Mouse (Mus musculus): Measurements from ENCODE around the gene Ctnnbl1. TPM values are rescaled to one million over a fixed set of nuclear protein-coding genes. Genes with fewer than 3 reads are reported as not detected.

The Ctnnbl1 gene
- 2.1 TPM for polyA plus RNA-seq (2014; fragmentation: Illumina TruSeq; extraction: RNeasy Lipid Tissue Mini Kit (QIAGEN cat#74804); ENCODE audit: low read depth, low replicate concordance)

DNA sequence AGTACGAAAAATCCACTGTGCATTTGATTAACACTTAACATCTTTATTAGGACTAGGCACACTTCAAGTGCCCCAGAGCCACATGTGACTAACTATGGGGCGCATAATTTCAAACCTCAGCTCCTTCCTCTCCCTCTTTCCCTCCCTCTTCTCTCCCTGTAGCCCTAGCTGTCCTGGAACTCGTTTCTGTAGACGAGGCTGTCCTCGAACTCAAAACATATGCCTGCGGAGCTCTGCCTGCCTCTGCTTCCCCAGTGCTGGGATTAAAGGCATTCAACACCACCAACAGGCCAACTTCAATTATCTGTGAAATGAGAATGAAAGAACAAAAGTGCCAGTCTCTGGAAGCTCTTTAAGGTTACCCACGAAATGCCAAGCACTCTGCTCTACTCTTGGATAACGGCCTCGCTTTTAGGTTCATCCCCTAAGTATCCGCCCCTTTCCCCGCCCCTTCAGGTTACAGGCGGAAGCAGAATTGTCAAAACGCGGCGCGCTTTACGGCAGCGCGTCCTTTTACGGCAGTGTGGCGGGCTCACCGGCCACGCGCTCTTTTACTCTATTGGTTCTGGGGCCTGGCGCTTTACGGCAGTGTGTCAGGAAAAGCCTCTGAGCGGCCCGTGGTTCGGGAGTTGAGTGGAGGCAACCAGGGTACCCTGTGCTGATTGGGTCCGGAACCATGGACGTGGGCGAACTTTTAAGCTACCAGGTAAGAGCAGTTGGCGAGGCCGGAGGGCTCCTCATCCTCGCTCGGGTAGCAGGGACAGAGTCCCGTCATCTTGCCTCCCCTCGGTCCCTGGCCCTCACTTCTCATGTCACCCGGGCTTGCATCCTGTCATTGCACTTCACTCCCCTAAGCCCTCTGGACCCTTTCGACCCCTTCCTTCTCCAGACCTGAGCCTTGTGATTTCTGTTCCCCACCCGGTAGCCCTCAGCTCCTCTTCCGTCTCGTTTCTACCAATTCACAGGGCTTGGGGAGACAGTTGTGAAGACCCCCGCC lies at the start of gene Ctnnbl1:
TSS of gene Ctnnbl1 (plus strand) at position 548 of the 997 bp plus-strand sequence.

DNA sequence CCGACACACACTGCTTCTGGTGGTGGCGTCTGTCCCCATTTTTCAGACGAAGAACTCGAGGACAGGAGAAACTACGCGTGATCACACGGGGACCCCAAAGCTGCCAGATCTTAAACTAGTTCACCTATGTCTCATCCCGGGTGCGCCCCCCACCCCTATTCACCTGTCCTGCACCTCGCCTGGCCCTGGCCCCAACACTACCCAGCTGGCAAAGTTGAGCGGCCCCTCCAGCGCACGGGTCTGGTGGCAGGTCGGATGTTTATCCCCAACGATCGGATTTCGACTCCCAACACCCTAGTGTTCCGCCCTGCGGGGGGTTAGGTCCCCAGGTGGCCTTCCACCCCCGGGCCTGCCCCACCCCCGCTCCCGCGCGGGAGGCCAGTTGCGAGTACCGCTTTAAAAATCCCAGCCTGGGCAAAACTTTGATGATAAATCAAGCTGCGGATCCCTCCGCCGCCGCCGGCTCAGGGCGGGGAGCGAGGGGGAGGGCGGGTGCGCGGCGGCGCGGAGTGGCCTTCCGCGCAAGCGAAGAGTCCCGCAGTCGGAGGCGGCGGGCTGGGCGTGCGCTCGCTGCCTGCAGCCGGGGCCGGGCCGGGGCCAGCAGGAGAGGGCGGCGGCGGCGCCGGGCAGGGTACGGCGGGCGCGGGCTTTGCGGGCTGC lies 177.0 kb downstream of the Ctnnbl1 start, which contains the start of gene Vstm2l:
TSS of gene Vstm2l (plus strand) at position 549 of the 660 bp plus-strand sequence.

Other genes starting within 250 kb of the Ctnnbl1 start
- gene Nnat, start 177.3 kb upstream of the Ctnnbl1 start, polyA plus RNA-seq (2014; fragmentation: Illumina TruSeq; extraction: RNeasy Lipid Tissue Mini Kit (QIAGEN cat#74804); ENCODE audit: low read depth, low replicate concordance), result 38.9 TPM
- 40.9 TPM for gene Blcap, start 166.1 kb upstream of the Ctnnbl1 start, polyA plus RNA-seq (2014; fragmentation: Illumina TruSeq; extraction: RNeasy Lipid Tissue Mini Kit (QIAGEN cat#74804); ENCODE audit: low read depth, low replicate concordance)
- not detected for gene Vstm2l, start 177.3 kb downstream of the Ctnnbl1 start, polyA plus RNA-seq (2014; fragmentation: Illumina TruSeq; extraction: RNeasy Lipid Tissue Mini Kit (QIAGEN cat#74804); ENCODE audit: low read depth, low replicate concordance)